Mouse (Mus musculus) heart, embryonic 15.5 days (tissue): Measurements from ENCODE around the gene Ddo. TPM values are rescaled to one million over a fixed set of nuclear protein-coding genes. Genes with fewer than 3 reads are reported as not detected.
A peak's percentile ranks its signal among the peaks of the same experiment; 100 is the strongest.

Experiments used
- ATAC-seq: fragments of 200-750 bp; cut with Nextera tagmentation; replicated peaks from 2 replicates; pipeline ENCODE4 v1.8.0; 2017; ENCODE audit warnings: low read depth, moderate TSS enrichment; ENCODE audit not compliant: insufficient number of reproducible peaks, insufficient read depth, low FRiP score
- H3K27ac ChIP-seq: fragments of 300-500 bp; sonication (generic); 2 replicates; pipeline ENCODE4 v1.5.1; 2015; ENCODE audit warnings: mild to moderate bottlenecking, inconsistent platforms
- H3K27me3 ChIP-seq: fragments of 300-500 bp; sonication (generic); 2 replicates; pipeline ENCODE4 v1.6.1; 2015; ENCODE audit warnings: inconsistent platforms
- H3K36me3 ChIP-seq: fragments of 300-500 bp; sonication (generic); 2 replicates; pipeline ENCODE4 v1.6.1; 2015; ENCODE audit warnings: mild to moderate bottlenecking, inconsistent platforms
- H3K4me1 ChIP-seq: fragments of 300-500 bp; sonication (generic); replicated peaks from 2 replicates; pipeline ENCODE4 v1.6.1; 2015; ENCODE audit warnings: inconsistent platforms
- H3K4me2 ChIP-seq: fragments of 300-500 bp; sonication (generic); 2 replicates; pipeline ENCODE4 v1.6.1; 2015; ENCODE audit warnings: inconsistent platforms, mild to moderate bottlenecking, moderate library complexity
- H3K4me3 ChIP-seq: fragments of 300-500 bp; sonication (generic); 2 replicates; pipeline ENCODE4 v1.5.1; 2015; ENCODE audit warnings: mild to moderate bottlenecking, inconsistent platforms
- H3K9ac ChIP-seq: fragments of 300-500 bp; sonication (generic); 2 replicates; pipeline ENCODE4 v1.6.1; 2015; ENCODE audit warnings: mild to moderate bottlenecking, inconsistent platforms
- H3K9me3 ChIP-seq: fragments of 300-500 bp; sonication (generic); replicated peaks from 2 replicates; pipeline ENCODE4 v1.6.1; 2016; ENCODE audit warnings: inconsistent platforms
- WGBS: fragments of 180-500 bp; shearing (Covaris S2); methylation state at CpG from one replicate; pipeline ENCODE4 v1.1.7; 2015; ENCODE audit warnings: mixed read lengths; 5-methylcytosine and 5-hydroxymethylcytosine counted together
- polyA plus RNA-seq: library from polyadenylated mRNA; unstranded; fragments of >200 nt; fragmentation: Nextera tagmentation; extraction: Ambion mirVana; gene quantifications from 2 replicates; pipeline ENCODE4 v1.2.1, GENCODE M21; 2015

Ddo gene
- polyA plus RNA-seq, 1 experiment from 2014 or later: 22.5 TPM

- no peak overlapping the region for H3K4me3 ChIP-seq
- H3K27me3 ChIP-seq: no peaks in the 10 kb centered on the region
- ATAC-seq: no peak
- peaks cover 6% of the 10 kb centered on the region for H3K4me1 ChIP-seq
- WGBS: 88% methylated on average over 7 of the region's 7 CpGs
- H3K9me3 ChIP-seq: no peaks in the 10 kb centered on the region
- H3K4me2 ChIP-seq: no peak overlapping the region
- no peaks in the 10 kb centered on the region for H3K36me3 ChIP-seq
- H3K9ac ChIP-seq: no peak overlapping the region
- no peak overlapping the region for H3K27ac ChIP-seq
Observed at GRCm38 (mm10) chr10:40684326-40684725, 54.5 kb downstream of the Ddo start.

- Histone ChIP-seq H3K4me1 (peaks cover 6% of the 10 kb centered on the region), H3K4me3 (no peak overlapping the region), H3K9me3 (no peaks in the 10 kb centered on the region), H3K27me3 (no peaks in the 10 kb centered on the region), H3K4me2 (no peak overlapping the region), H3K9ac (no peak overlapping the region), H3K36me3 (no peaks in the 10 kb centered on the region), H3K27ac (no peak overlapping the region)
- WGBS: 65% methylated on average over 8 of the region's 8 CpGs
- no peak for ATAC-seq
Observed at GRCm38 (mm10) chr10:40685641-40686040, 55.8 kb downstream of the Ddo start.

- H3K36me3 ChIP-seq: no peaks in the 10 kb centered on the region
- no peaks in the 10 kb centered on the region for H3K27me3 ChIP-seq
- ATAC-seq: no peak
Observed at GRCm38 (mm10) chr10:40686976-40687375, 57.2 kb downstream of the Ddo start.

GRCm38 (mm10) chr10:40687407-40687806 lies 57.6 kb downstream of the Ddo start:
- Histone ChIP-seq H3K27ac (no peak overlapping the region), H3K4me2 (no peak overlapping the region), H3K4me3 (no peak overlapping the region), H3K9ac (no peak overlapping the region), H3K36me3 (no peaks in the 10 kb centered on the region), H3K27me3 (no peaks in the 10 kb centered on the region), H3K4me1 (peaks cover 6% of the 10 kb centered on the region), H3K9me3 (no peaks in the 10 kb centered on the region)
- no peak for ATAC-seq
- WGBS: 72% methylated on average over 2 of the region's 2 CpGs

More at GRCm38 (mm10) chr10:40686976-40687375, 57.2 kb downstream of the Ddo start:
- Histone ChIP-seq H3K4me1 (peaks cover 6% of the 10 kb centered on the region), H3K4me2 (no peak overlapping the region), H3K9ac (no peak overlapping the region), H3K9me3 (no peaks in the 10 kb centered on the region), H3K27ac (no peak overlapping the region), H3K4me3 (no peak overlapping the region)
- 84% methylated on average over 4 of the region's 4 CpGs for WGBS

GRCm38 (mm10) chr10:40688266-40688665 lies 58.5 kb downstream of the Ddo start:
- Histone ChIP-seq H3K4me1 (peaks cover 6% of the 10 kb centered on the region), H3K9me3 (no peaks in the 10 kb centered on the region), H3K27ac (no peak overlapping the region), H3K4me2 (no peak overlapping the region), H3K36me3 (no peaks in the 10 kb centered on the region), H3K9ac (no peak overlapping the region), H3K4me3 (no peak overlapping the region), H3K27me3 (no peaks in the 10 kb centered on the region)
- WGBS: 71% methylated on average over 6 of the region's 6 CpGs
- ATAC-seq: no peak

- Histone ChIP-seq H3K27ac (no peak overlapping the region), H3K9ac (no peak overlapping the region), H3K4me3 (no peak overlapping the region), H3K27me3 (no peaks in the 10 kb centered on the region), H3K4me2 (no peak overlapping the region), H3K36me3 (no peaks in the 10 kb centered on the region), H3K4me1 (peaks cover 3% of the 10 kb centered on the region), H3K9me3 (no peaks in the 10 kb centered on the region)
- 54% methylated on average over 1 of the region's 1 CpGs for WGBS
- ATAC-seq: no peak
Observed at GRCm38 (mm10) chr10:40688873-40689272, 59.1 kb downstream of the Ddo start.

GRCm38 (mm10) chr10:40698652-40699051 lies 68.8 kb downstream of the Ddo start:
- Histone ChIP-seq H3K9me3 (no peaks in the 10 kb centered on the region), H3K27ac (no peak overlapping the region), H3K27me3 (no peaks in the 10 kb centered on the region), H3K9ac (no peak overlapping the region), H3K4me1 (peaks cover 9% of the 10 kb centered on the region), H3K4me3 (no peak overlapping the region), H3K36me3 (no peaks in the 10 kb centered on the region), H3K4me2 (no peak overlapping the region)
- no peak for ATAC-seq
- 74% methylated on average over 4 of the region's 4 CpGs for whole genome bisulfite sequencing

- Histone ChIP-seq H3K27ac (no peak overlapping the region), H3K4me3 (no peak overlapping the region), H3K36me3 (no peaks in the 10 kb centered on the region), H3K9ac (no peak overlapping the region), H3K4me1 (peaks cover 9% of the 10 kb centered on the region), H3K27me3 (no peaks in the 10 kb centered on the region), H3K9me3 (no peaks in the 10 kb centered on the region), H3K4me2 (no peak overlapping the region)
- WGBS: 67% methylated on average over 7 of the region's 7 CpGs
- ATAC-seq: no peak
Observed at GRCm38 (mm10) chr10:40711127-40711526, 81.3 kb downstream of the Ddo start.

- Histone ChIP-seq H3K4me1 (peaks cover 12% of the 10 kb centered on the region), H3K9ac (no peak overlapping the region), H3K4me2 (no peak overlapping the region), H3K4me3 (no peak overlapping the region), H3K27me3 (no peaks in the 10 kb centered on the region), H3K27ac (no peak overlapping the region), H3K36me3 (no peaks in the 10 kb centered on the region), H3K9me3 (no peaks in the 10 kb centered on the region)
- ATAC-seq: peak; percentile 53; the same call in 1 of the 2 replicates
- 33% methylated on average over 9 of the region's 9 CpGs for WGBS
Observed at GRCm38 (mm10) chr10:40713018-40713608, 83.3 kb downstream of the Ddo start.

- Histone ChIP-seq H3K27me3 (no peaks in the 10 kb centered on the region), H3K9ac (no peak overlapping the region), H3K4me2 (no peak overlapping the region), H3K27ac (no peak overlapping the region), H3K4me3 (no peak overlapping the region), H3K36me3 (no peaks in the 10 kb centered on the region), H3K9me3 (no peaks in the 10 kb centered on the region), H3K4me1 (peaks cover 12% of the 10 kb centered on the region)
- no peak for ATAC-seq
- 61% methylated on average over 9 of the region's 9 CpGs for WGBS
Observed at GRCm38 (mm10) chr10:40713829-40714228, 84.0 kb downstream of the Ddo start.

GRCm38 (mm10) chr10:40715151-40715550 lies 85.3 kb downstream of the Ddo start:
- Histone ChIP-seq H3K9ac (no peak overlapping the region), H3K4me2 (no peak overlapping the region), H3K27ac (no peak overlapping the region), H3K36me3 (no peaks in the 10 kb centered on the region), H3K4me1 (peaks cover 12% of the 10 kb centered on the region), H3K4me3 (no peak overlapping the region), H3K27me3 (no peaks in the 10 kb centered on the region), H3K9me3 (no peaks in the 10 kb centered on the region)
- no peak for ATAC-seq
- 84% methylated on average over 4 of the region's 4 CpGs for WGBS

- WGBS: 35% methylated on average over 8 of the region's 8 CpGs
- Histone ChIP-seq H3K4me3 (no peak overlapping the region), H3K4me1 (peaks cover 12% of the 10 kb centered on the region), H3K27me3 (no peaks in the 10 kb centered on the region), H3K9me3 (no peaks in the 10 kb centered on the region), H3K9ac (no peak overlapping the region), H3K27ac (no peak overlapping the region), H3K36me3 (no peaks in the 10 kb centered on the region), H3K4me2 (no peak overlapping the region)
- ATAC-seq: no peak
Observed at GRCm38 (mm10) chr10:40716296-40716695, 86.5 kb downstream of the Ddo start.
